Mouse (Mus musculus): ENCODE measurements around the gene Itga5. TPM values are rescaled to one million over a fixed set of nuclear protein-coding genes. Genes with fewer than 3 reads are reported as not detected.

Gene Itga5
- total RNA-seq, 4 experiments from 2014 or later = 4.0 to 4.9 (median 4.5) TPM

DNA sequence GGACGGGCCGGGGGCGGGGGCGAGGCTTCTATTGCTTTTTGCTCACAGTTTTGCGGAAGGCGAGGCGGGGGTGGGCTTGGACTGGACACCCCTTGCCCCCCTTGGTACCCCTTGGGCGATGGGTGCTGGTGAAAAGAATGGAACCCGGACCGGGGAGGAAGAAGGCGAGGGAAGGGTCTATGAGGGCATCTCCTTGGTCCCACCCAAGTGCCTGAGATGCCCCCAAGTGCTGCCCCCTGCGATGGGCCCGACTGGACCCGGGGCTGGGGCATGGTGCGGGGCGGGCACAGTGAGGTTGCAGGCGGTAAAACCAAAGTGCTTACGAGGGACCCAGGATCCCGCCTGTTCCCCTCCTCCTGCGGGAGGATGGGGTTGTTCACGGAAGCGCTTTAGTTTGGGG, 52.4 kb downstream of the Itga5 start:
- no peak for DNase-seq (ENCODE audit: low spot score in 2 of 2)

DNA sequence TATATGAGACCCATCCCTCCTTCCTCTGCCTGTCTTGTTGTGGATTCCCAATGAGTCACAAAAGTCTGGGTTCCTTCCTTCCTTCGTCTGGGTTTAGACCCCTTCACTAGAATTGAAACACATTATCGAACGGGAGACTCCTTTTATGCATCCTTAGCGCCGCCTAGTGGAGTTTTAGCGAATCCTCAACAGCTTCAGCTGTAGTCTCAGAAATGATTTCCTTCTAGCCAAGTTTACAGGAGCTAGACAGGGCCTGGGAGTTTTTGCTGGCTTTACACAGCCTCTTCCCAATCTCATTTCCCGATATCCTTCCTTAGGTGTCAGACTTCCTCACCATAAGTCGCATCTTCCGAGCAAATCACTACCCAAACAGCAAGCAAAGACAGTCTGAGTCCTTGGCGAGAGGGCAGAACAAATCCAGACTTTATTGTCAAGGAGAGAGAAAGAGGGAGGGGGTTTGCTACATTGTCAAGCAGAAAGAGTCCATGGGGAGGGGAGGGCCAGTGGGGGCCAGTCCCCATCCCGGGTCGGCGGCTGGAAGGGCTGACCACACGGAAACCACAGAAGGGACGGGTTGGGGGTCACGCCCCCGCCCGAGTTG, 53.0 kb downstream of the Itga5 start:
- DNase-seq (ENCODE audit: low spot score in 2 of 2) = no peak

- no peak for DNase-seq (ENCODE audit: low spot score in 2 of 2)
Measured at GRCm38 (mm10) chr15:103310365-103310910, 56.1 kb downstream of the Itga5 start, which contains the start of gene Gpr84. Gene Gpr84 (minus strand): TSS chr15:103310612.

- DNase-seq (ENCODE audit: low spot score in 2 of 2) = no peak
Measured at GRCm38 (mm10) chr15:103308876-103309580, 57.5 kb downstream of the Itga5 start.

DNA sequence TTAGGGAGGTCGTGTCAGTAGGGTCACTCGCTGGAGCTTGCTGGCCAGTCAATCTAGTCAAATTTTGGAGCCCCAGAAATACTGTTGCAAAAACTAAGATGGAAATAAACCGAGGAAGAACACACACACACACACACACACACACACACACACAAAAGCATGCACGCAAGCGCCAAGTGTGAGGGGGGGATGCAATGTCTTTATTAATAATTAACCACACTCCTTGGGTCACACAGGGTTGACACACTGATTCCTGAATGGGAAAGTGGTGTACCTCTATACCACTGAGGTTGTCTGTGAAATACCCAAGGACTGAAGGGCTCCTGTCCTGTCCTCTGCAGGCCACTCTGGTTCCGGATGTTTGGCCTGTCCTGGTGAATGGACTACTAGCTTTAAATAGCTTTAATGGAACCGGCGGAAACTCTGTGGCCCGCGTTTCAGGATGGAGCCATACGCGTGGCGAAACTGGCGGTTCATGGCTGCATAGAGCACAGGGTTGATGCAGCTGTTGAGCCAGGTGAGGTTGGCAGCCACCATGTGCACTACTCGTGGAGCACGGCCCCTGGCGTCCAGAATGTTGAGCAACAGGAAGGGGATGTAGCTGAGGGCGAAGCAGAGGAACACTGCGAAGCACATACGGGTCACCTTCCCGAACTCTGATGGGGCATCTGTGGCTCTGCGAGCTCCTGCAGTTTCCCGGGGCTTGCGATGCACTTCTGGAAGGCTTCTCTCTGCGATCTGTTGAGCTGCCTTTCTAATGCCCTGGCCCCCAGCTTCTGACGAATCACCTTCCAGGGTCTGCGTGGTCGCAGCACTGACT, 58.3 kb downstream of the Itga5 start:
- no peak for DNase-seq (ENCODE audit: low spot score in 2 of 2)

- DNase-seq (ENCODE audit: low spot score in 2 of 2) = peak; percentile 89 to 90
Measured at GRCm38 (mm10) chr15:103307125-103307524, 59.4 kb downstream of the Itga5 start.

DNA sequence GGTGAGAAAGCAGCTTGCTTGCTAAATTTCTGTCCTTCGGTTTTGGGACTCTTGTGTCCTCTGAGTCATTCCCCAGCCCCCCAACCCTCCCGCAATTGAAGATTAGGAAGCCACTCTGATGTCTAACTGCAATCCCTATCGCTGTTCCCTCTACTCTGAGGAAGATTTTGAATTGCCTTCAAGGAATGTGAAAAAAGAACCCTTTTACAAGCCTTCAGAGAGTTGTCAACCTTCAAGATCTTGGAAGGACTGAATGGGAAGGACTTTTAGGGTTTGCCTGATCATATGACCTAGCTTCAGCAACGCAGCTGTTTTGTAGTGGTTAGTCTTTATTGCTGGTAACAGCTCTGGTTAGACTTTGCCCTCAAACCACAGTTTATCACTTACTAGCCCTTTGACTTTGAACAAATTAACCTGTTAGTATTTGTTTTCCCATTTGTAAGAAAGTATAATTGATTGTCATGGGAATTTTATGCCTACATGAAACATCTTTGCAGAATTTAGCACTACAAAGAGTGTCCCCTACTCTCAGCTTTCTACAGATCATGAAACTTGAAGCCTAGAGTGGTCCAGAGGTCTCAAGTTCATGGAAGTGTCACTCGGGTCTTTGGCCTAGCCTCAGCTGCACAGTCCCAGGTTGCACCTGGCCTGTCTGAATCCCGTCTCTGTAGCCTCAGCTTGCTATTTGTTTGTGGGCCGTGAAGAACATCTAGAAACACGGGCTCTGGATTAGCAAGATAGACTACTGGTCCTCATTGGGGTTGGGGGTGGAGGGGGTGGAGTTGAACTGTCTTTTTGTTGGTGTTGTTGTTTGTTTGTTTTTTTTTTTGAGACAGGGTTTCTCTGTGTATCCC, 60.5 kb downstream of the Itga5 start:
- DNase-seq (ENCODE audit: low spot score in 2 of 2) = no peak

- peak; percentile 91 to 93 for DNase-seq (ENCODE audit: low spot score in 2 of 2)
Measured at GRCm38 (mm10) chr15:103305070-103305678, 61.4 kb downstream of the Itga5 start.

- DNase-seq (ENCODE audit: low spot score in 2 of 2) = no peak
Measured at GRCm38 (mm10) chr15:103304616-103304969, 62.0 kb downstream of the Itga5 start.

GRCm38 (mm10) chr15:103303916-103304615, 62.5 kb downstream of the Itga5 start:
- no peak for DNase-seq (ENCODE audit: low spot score in 2 of 2)

- DNase-seq (ENCODE audit: low spot score in 2 of 2) = no peak
Measured at GRCm38 (mm10) chr15:103302341-103303021, 64.1 kb downstream of the Itga5 start.

GRCm38 (mm10) chr15:103301547-103302340, 64.8 kb downstream of the Itga5 start:
- DNase-seq (ENCODE audit: low spot score in 2 of 2) = no peak

- no peak for DNase-seq (ENCODE audit: low spot score in 2 of 2)
Measured at GRCm38 (mm10) chr15:103301046-103301445, 65.5 kb downstream of the Itga5 start.

GRCm38 (mm10) chr15:103300560-103300959, 66.0 kb downstream of the Itga5 start:
- no peak for DNase-seq (ENCODE audit: low spot score in 2 of 2)

- no peak for DNase-seq (ENCODE audit: low spot score in 2 of 2)
Measured at GRCm38 (mm10) chr15:103300067-103300471, 66.5 kb downstream of the Itga5 start.

GRCm38 (mm10) chr15:103299644-103300043, 66.9 kb downstream of the Itga5 start:
- DNase-seq (ENCODE audit: low spot score in 2 of 2) = no peak

- no peak for DNase-seq (ENCODE audit: low spot score in 2 of 2)
Measured at GRCm38 (mm10) chr15:103298861-103299616, 67.5 kb downstream of the Itga5 start.

GRCm38 (mm10) chr15:103298026-103298425, 68.5 kb downstream of the Itga5 start:
- no peak for DNase-seq (ENCODE audit: low spot score in 2 of 2)

Data from gastrocnemius, adult 8-10 months (tissue).